21 mouse cellular contexts compared by ENCODE assay signal in the genomic region with DNA sequence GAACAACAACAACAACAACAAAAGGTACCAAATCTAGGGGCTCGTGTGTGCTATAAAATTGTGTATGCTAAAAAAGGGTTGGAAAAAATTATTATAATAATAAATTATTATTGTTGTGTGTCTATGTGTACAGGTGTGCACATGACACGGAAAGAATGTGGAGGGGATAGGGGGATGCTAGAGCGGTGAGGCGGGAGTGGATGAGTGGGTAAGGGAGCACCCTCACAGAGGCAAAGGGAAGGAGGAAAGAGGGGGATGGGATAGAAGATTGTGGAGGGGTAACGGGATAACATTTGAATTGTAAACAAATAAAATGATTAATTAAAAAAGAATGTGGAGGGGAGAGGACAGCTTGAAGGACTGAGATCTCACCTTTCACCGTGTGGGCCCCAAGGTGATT. TPM values are rescaled to one million over a fixed set of nuclear protein-coding genes. Genes with fewer than 3 reads are reported as not detected.
DNase-seq lines count a peak whose midpoint lies in the region; ATAC-seq and TF ChIP-seq lines count a peak whose summit lies in the region.
"Had no signal": no experiment of that assay in that cellular context is flagged by ENCODE, and none has a peak within 500 bp of the region (broad histone marks: within the 10 kb centered on the region; RNA-seq: fewer than 3 reads in every experiment).

No protein-coding gene starts in this region.

- H3K4me1 ChIP-seq in heart, embryonic 10.5 days = peaks cover 15% of the 10 kb centered on the region; the same call in 1 of the 2 replicates
- peaks cover 18% of the 10 kb centered on the region for H3K4me1 ChIP-seq in kidney, embryonic 15.5 days
- no peaks in the 10 kb centered on the region for H3K4me1 ChIP-seq in kidney, postnatal 0 days (replicated peaks; ENCODE audit: insufficient read depth, low read length)
- peaks cover 11% of the 10 kb centered on the region for H3K4me1 ChIP-seq in limb, embryonic 12.5 days (replicated peaks)
- H3K4me1 ChIP-seq in forebrain, embryonic 13.5 days = no peaks in the 10 kb centered on the region
- H3K4me1 ChIP-seq: embryonic facial prominence, embryonic 15.5 days; forebrain, embryonic 12.5 days had no signal

- TF ChIP-seq CTCF in kidney, postnatal 0 days (IDR thresholded peaks at IDR 0.05; ENCODE audit: low read depth) = no peak

- ATAC-seq in kidney, embryonic 15.5 days (replicated peaks; ENCODE audit: low FRiP score) = 0 out of 2 replicates have a peak, but pooled peaks have one; percentile 47
- ATAC-seq in kidney, postnatal 0 days (replicated peaks; ENCODE audit: low FRiP score, low read depth) = no peak
- no peak for ATAC-seq in limb, embryonic 12.5 days (ENCODE audit: insufficient number of reproducible peaks, insufficient read depth, low FRiP score, low TSS enrichment, low read depth)
- no peak for ATAC-seq in forebrain, embryonic 13.5 days
- ATAC-seq: forebrain, embryonic 15.5 days had no signal

- no peak for DNase-seq in heart, embryonic 10.5 days (ENCODE audit: low spot score)
- DNase-seq in heart, adult 18-20 months = no peak
- DNase-seq in kidney, postnatal 36 days = no peak
- DNase-seq in kidney, postnatal 0 days (ENCODE audit: low spot score) = no peak
- no peak for DNase-seq in kidney, adult 9 months
- DNase-seq: adrenal gland, postnatal 25 days; cerebellum, adult 11 months; cerebellum, adult 18-20 months; cerebellum, adult 8-10 months; cerebellum, adult 9-11 months; cerebellum, postnatal 14 days; cerebellum, postnatal 36 days had no signal

- no peaks in the 10 kb centered on the region for H3K36me3 ChIP-seq in heart, embryonic 10.5 days
- no peaks in the 10 kb centered on the region for H3K36me3 ChIP-seq in kidney, embryonic 15.5 days
- H3K36me3 ChIP-seq in kidney, postnatal 0 days (ENCODE audit: insufficient read depth, low read length) = no peaks in the 10 kb centered on the region
- H3K36me3 ChIP-seq in limb, embryonic 12.5 days = no peaks in the 10 kb centered on the region
- H3K36me3 ChIP-seq in forebrain, embryonic 13.5 days (ENCODE audit: poor library complexity, severe bottlenecking) = no peaks in the 10 kb centered on the region
- H3K36me3 ChIP-seq: embryonic facial prominence, embryonic 13.5 days; embryonic facial prominence, embryonic 15.5 days; forebrain, embryonic 10.5 days; forebrain, embryonic 12.5 days; forebrain, embryonic 15.5 days had no signal

- no peaks in the 10 kb centered on the region for H3K27me3 ChIP-seq in heart, embryonic 10.5 days (ENCODE audit: insufficient read depth, poor library complexity, severe bottlenecking)
- H3K27me3 ChIP-seq in kidney, embryonic 15.5 days = no peaks in the 10 kb centered on the region
- no peaks in the 10 kb centered on the region for H3K27me3 ChIP-seq in kidney, postnatal 0 days (ENCODE audit: insufficient read depth, low read length)
- no peaks in the 10 kb centered on the region for H3K27me3 ChIP-seq in limb, embryonic 12.5 days
- no peaks in the 10 kb centered on the region for H3K27me3 ChIP-seq in forebrain, embryonic 13.5 days
- H3K27me3 ChIP-seq: embryonic facial prominence, embryonic 13.5 days; embryonic facial prominence, embryonic 15.5 days; forebrain, embryonic 12.5 days; forebrain, embryonic 15.5 days had no signal

- no peak overlapping the region for H3K4me2 ChIP-seq in kidney, embryonic 15.5 days
- no peak overlapping the region for H3K4me2 ChIP-seq in kidney, postnatal 0 days (ENCODE audit: low read length)
- H3K4me2 ChIP-seq in limb, embryonic 12.5 days = no peak overlapping the region
- H3K4me2 ChIP-seq in forebrain, embryonic 13.5 days = no peak overlapping the region
- H3K4me2 ChIP-seq: embryonic facial prominence, embryonic 13.5 days; embryonic facial prominence, embryonic 15.5 days; forebrain, embryonic 12.5 days; forebrain, embryonic 15.5 days had no signal

- H3K27ac ChIP-seq in heart, embryonic 10.5 days = 0 out of 2 replicates have a peak overlapping the region, but pooled peaks have one; percentile 25
- peak overlapping the region; percentile 83 for H3K27ac ChIP-seq in kidney, embryonic 15.5 days
- peak overlapping the region; percentile 57; the same call in 1 of the 2 replicates for H3K27ac ChIP-seq in kidney, postnatal 0 days
- H3K27ac ChIP-seq in limb, embryonic 12.5 days = peak overlapping the region; percentile 73; the same call in 1 of the 2 replicates
- no peak overlapping the region for H3K27ac ChIP-seq in forebrain, embryonic 13.5 days
- H3K27ac ChIP-seq: embryonic facial prominence, embryonic 13.5 days; embryonic facial prominence, embryonic 15.5 days; forebrain, embryonic 10.5 days; forebrain, embryonic 12.5 days; forebrain, embryonic 15.5 days had no signal

- H3K9ac ChIP-seq in kidney, embryonic 15.5 days = no peak overlapping the region
- H3K9ac ChIP-seq in kidney, postnatal 0 days (ENCODE audit: low read depth, low read length) = no peak overlapping the region
- H3K9ac ChIP-seq in limb, embryonic 12.5 days (replicated peaks) = no peak overlapping the region
- no peak overlapping the region for H3K9ac ChIP-seq in forebrain, embryonic 13.5 days
- H3K9ac ChIP-seq: embryonic facial prominence, embryonic 13.5 days; embryonic facial prominence, embryonic 15.5 days; forebrain, embryonic 12.5 days; forebrain, embryonic 15.5 days had no signal

- H3K9me3 ChIP-seq in heart, embryonic 10.5 days = no peaks in the 10 kb centered on the region
- no peaks in the 10 kb centered on the region for H3K9me3 ChIP-seq in kidney, embryonic 15.5 days (replicated peaks)
- H3K9me3 ChIP-seq in kidney, postnatal 0 days (replicated peaks; ENCODE audit: low read length) = no peaks in the 10 kb centered on the region
- no peaks in the 10 kb centered on the region for H3K9me3 ChIP-seq in limb, embryonic 12.5 days
- no peaks in the 10 kb centered on the region for H3K9me3 ChIP-seq in forebrain, embryonic 13.5 days (replicated peaks)
- H3K9me3 ChIP-seq: embryonic facial prominence, embryonic 13.5 days; embryonic facial prominence, embryonic 15.5 days; forebrain, embryonic 10.5 days; forebrain, embryonic 12.5 days; forebrain, embryonic 15.5 days had no signal

- WGBS in heart, embryonic 10.5 days = 86% methylated on average over 6 of the region's 6 CpGs
- 55% methylated on average over 6 of the region's 6 CpGs for WGBS in kidney, embryonic 15.5 days
- WGBS in kidney, postnatal 0 days = 60% methylated on average over 6 of the region's 6 CpGs
- 81% methylated on average over 6 of the region's 6 CpGs for WGBS in limb, embryonic 12.5 days
- WGBS in forebrain, embryonic 13.5 days = 91% methylated on average over 6 of the region's 6 CpGs

- H3K4me3 ChIP-seq in heart, embryonic 10.5 days = no peak overlapping the region
- no peak overlapping the region for H3K4me3 ChIP-seq in kidney, embryonic 15.5 days (replicated peaks)
- H3K4me3 ChIP-seq in kidney, postnatal 0 days (replicated peaks; ENCODE audit: low read depth, low read length) = no peak overlapping the region
- no peak overlapping the region for H3K4me3 ChIP-seq in limb, embryonic 12.5 days (replicated peaks)
- no peak overlapping the region for H3K4me3 ChIP-seq in forebrain, embryonic 13.5 days
- H3K4me3 ChIP-seq: embryonic facial prominence, embryonic 13.5 days; embryonic facial prominence, embryonic 15.5 days; erythroblast, embryonic 14.5 days; forebrain, embryonic 10.5 days; forebrain, embryonic 12.5 days; forebrain, embryonic 15.5 days had no signal

RNA-seq across cellular contexts. Expression of gene Hprt, which starts 52.2 kb away (rescaled TPM):
- polyA plus RNA-seq in heart, embryonic 10.5 days (2016; fragmentation: Nextera tagmentation; extraction: Ambion mirVana) = 172 and 199 TPM in 2 replicates
- total RNA-seq in heart, adult 18-20 months (2021) = 10 to 100 TPM; 50.8 to 69.5 TPM
- polyA plus RNA-seq in kidney, embryonic 15.5 days (2015; fragmentation: Nextera tagmentation; extraction: Ambion mirVana) = 152 and 173 TPM in 2 replicates
- polyA plus RNA-seq in kidney, postnatal 0 days (2015; fragmentation: Nextera tagmentation; extraction: Ambion mirVana) = 196 and 204 TPM in 2 replicates
- 71.9 and 76.9 TPM in 2 replicates for polyA plus RNA-seq in limb, embryonic 12.5 days (2016; fragmentation: Nextera tagmentation; extraction: Ambion mirVana)
- 78.1 and 78.3 TPM in 2 replicates for polyA plus RNA-seq in forebrain, embryonic 13.5 days (2015; fragmentation: Nextera tagmentation; extraction: Ambion mirVana)
